Mouse (Mus musculus): ENCODE measurements around the gene Lrrc71.
A peak's percentile ranks its signal among the peaks of the same experiment; 100 is the strongest.

Gene Lrrc71

GRCm38 (mm10) chr3:87763202-87763601 lies 14.8 kb upstream of the Lrrc71 start:
- DNase-seq, result no peak

GRCm38 (mm10) chr3:87761408-87762375 lies 13.3 kb upstream of the Lrrc71 start:
- no peak for DNase-seq

- no peak for DNase-seq
Observed at GRCm38 (mm10) chr3:87758641-87759040, 10.2 kb upstream of the Lrrc71 start.

- DNase-seq, result no peak
Observed at GRCm38 (mm10) chr3:87756488-87756887, 8.1 kb upstream of the Lrrc71 start.

GRCm38 (mm10) chr3:87755964-87756363 lies 7.5 kb upstream of the Lrrc71 start:
- DNase-seq, result peak; percentile 89 to 92

GRCm38 (mm10) chr3:87753829-87754228 lies 5.4 kb upstream of the Lrrc71 start:
- no peak for DNase-seq

- DNase-seq, result no peak
Observed at GRCm38 (mm10) chr3:87752567-87752966, 4.1 kb upstream of the Lrrc71 start.

GRCm38 (mm10) chr3:87749977-87750376 lies 1.6 kb upstream of the Lrrc71 start:
- no peak for DNase-seq

GRCm38 (mm10) chr3:87749036-87749435 lies 611 bp upstream of the Lrrc71 start:
- DNase-seq, result peak; percentile 58 to 67

- DNase-seq, result peak; percentile 36 to 72
Observed at GRCm38 (mm10) chr3:87745036-87745659, 3.3 kb downstream of the Lrrc71 start.

GRCm38 (mm10) chr3:87743927-87744326 lies 4.5 kb downstream of the Lrrc71 start:
- DNase-seq, result no peak

- no peak for DNase-seq
Observed at GRCm38 (mm10) chr3:87742735-87743134, 5.7 kb downstream of the Lrrc71 start.

- DNase-seq, result no peak
Observed at GRCm38 (mm10) chr3:87742013-87742412, 6.4 kb downstream of the Lrrc71 start.

- DNase-seq, result no peak
Observed at GRCm38 (mm10) chr3:87738906-87739305, 9.5 kb downstream of the Lrrc71 start.

GRCm38 (mm10) chr3:87735335-87735734 lies 13.1 kb downstream of the Lrrc71 start:
- DNase-seq, result no peak

GRCm38 (mm10) chr3:87733984-87734761 lies 14.3 kb downstream of the Lrrc71 start:
- DNase-seq, result no peak

- DNase-seq, result no peak
Observed at GRCm38 (mm10) chr3:87733098-87733497, 15.3 kb downstream of the Lrrc71 start.

- DNase-seq, result no peak
Observed at GRCm38 (mm10) chr3:87728696-87729095, 19.7 kb downstream of the Lrrc71 start.

GRCm38 (mm10) chr3:87726191-87726590 lies 22.2 kb downstream of the Lrrc71 start:
- no peak for DNase-seq

- no peak for DNase-seq
Observed at GRCm38 (mm10) chr3:87725396-87726160, 22.8 kb downstream of the Lrrc71 start.

GRCm38 (mm10) chr3:87724556-87724955 lies 23.9 kb downstream of the Lrrc71 start:
- no peak for DNase-seq

- no peak for DNase-seq
Observed at GRCm38 (mm10) chr3:87718525-87718924, 29.9 kb downstream of the Lrrc71 start.
